20 mouse cellular contexts compared by ENCODE assay signal in genomic region chr11:60162547-60162946, GRCm38 (mm10). TPM values are rescaled to one million over a fixed set of nuclear protein-coding genes. Genes with fewer than 3 reads are reported as not detected.
DNase-seq lines count a peak whose midpoint lies in the region; ATAC-seq and TF ChIP-seq lines count a peak whose summit lies in the region.
"Had no signal": no experiment of that assay in that cellular context is flagged by ENCODE, and none has a peak within 500 bp of the region (broad histone marks: within the 10 kb centered on the region; RNA-seq: fewer than 3 reads in every experiment).

No protein-coding gene starts in this region.

- H3K9ac ChIP-seq in forebrain, postnatal 0 days: no peak overlapping the region
- no peak overlapping the region for H3K9ac ChIP-seq in forebrain, embryonic 11.5 days (ENCODE audit: low read length)
- H3K9ac ChIP-seq in intestine, embryonic 15.5 days: no peak overlapping the region
- H3K9ac ChIP-seq in intestine, postnatal 0 days (ENCODE audit: low read depth, low read length): no peak overlapping the region
- no peak overlapping the region for H3K9ac ChIP-seq in midbrain, embryonic 15.5 days
- H3K9ac ChIP-seq in midbrain, postnatal 0 days (replicated peaks; ENCODE audit: low read length, poor library complexity, severe bottlenecking): no peak overlapping the region
- H3K9ac ChIP-seq: heart, embryonic 15.5 days had no signal

- TF ChIP-seq CTCF in forebrain, postnatal 0 days (IDR thresholded peaks at IDR 0.05; ENCODE audit: low read depth): no peak
- no peak for TF ChIP-seq CTCF in intestine, postnatal 0 days (IDR thresholded peaks at IDR 0.05; ENCODE audit: low read depth)
- TF ChIP-seq CTCF in midbrain, postnatal 0 days (IDR thresholded peaks at IDR 0.05): no peak

- no peak overlapping the region for H3K4me3 ChIP-seq in forebrain, postnatal 0 days (ENCODE audit: low read depth, low read length)
- H3K4me3 ChIP-seq in forebrain, embryonic 11.5 days (ENCODE audit: low read depth, low read length): no peak overlapping the region
- H3K4me3 ChIP-seq in intestine, embryonic 15.5 days (replicated peaks): no peak overlapping the region
- H3K4me3 ChIP-seq in intestine, postnatal 0 days (ENCODE audit: low read depth, low read length): no peak overlapping the region
- H3K4me3 ChIP-seq in midbrain, embryonic 15.5 days: no peak overlapping the region
- H3K4me3 ChIP-seq in midbrain, postnatal 0 days (ENCODE audit: low read depth, low read length): no peak overlapping the region
- H3K4me3 ChIP-seq: embryonic facial prominence, embryonic 10.5 days; heart, embryonic 10.5 days; heart, embryonic 15.5 days had no signal

- H3K36me3 ChIP-seq in forebrain, postnatal 0 days (ENCODE audit: insufficient read depth): no peaks in the 10 kb centered on the region
- no peaks in the 10 kb centered on the region; the same call in 1 of the 2 replicates for H3K36me3 ChIP-seq in forebrain, embryonic 11.5 days (ENCODE audit: control insufficient read depth, insufficient read depth, low read length)
- no peaks in the 10 kb centered on the region for H3K36me3 ChIP-seq in intestine, embryonic 15.5 days
- peaks cover 7% of the 10 kb centered on the region; the same call in 1 of the 2 replicates for H3K36me3 ChIP-seq in intestine, postnatal 0 days (ENCODE audit: control insufficient read depth, insufficient read depth)
- no peaks in the 10 kb centered on the region for H3K36me3 ChIP-seq in midbrain, embryonic 15.5 days (replicated peaks)
- no peaks in the 10 kb centered on the region for H3K36me3 ChIP-seq in midbrain, postnatal 0 days (ENCODE audit: insufficient read depth, low read length)
- H3K36me3 ChIP-seq: heart, embryonic 15.5 days had no signal

- H3K4me2 ChIP-seq in forebrain, postnatal 0 days (ENCODE audit: low read depth): no peak overlapping the region
- H3K4me2 ChIP-seq in forebrain, embryonic 11.5 days (ENCODE audit: low read depth, low read length, severe bottlenecking): no peak overlapping the region
- H3K4me2 ChIP-seq in intestine, embryonic 15.5 days (replicated peaks): no peak overlapping the region
- H3K4me2 ChIP-seq in intestine, postnatal 0 days (replicated peaks; ENCODE audit: low read depth): no peak overlapping the region
- H3K4me2 ChIP-seq in midbrain, embryonic 15.5 days: no peak overlapping the region
- H3K4me2 ChIP-seq in midbrain, postnatal 0 days (ENCODE audit: low read depth, low read length, poor library complexity, severe bottlenecking): no peak overlapping the region
- H3K4me2 ChIP-seq: heart, embryonic 15.5 days had no signal

- WGBS in forebrain, postnatal 0 days: 90% methylated on average over 1 of the region's 1 CpGs
- 93% methylated on average over 1 of the region's 1 CpGs for WGBS in forebrain, embryonic 11.5 days
- WGBS in intestine, embryonic 15.5 days: 81% methylated on average over 1 of the region's 1 CpGs
- WGBS in intestine, postnatal 0 days: 79% methylated on average over 1 of the region's 1 CpGs
- 88% methylated on average over 1 of the region's 1 CpGs for WGBS in midbrain, embryonic 15.5 days
- 88% methylated on average over 1 of the region's 1 CpGs for WGBS in midbrain, postnatal 0 days

- peak; percentile 48 for DNase-seq in adrenal gland, adult 2 months
- no peak for DNase-seq in adrenal gland, postnatal 10 days
- no peak for DNase-seq in forebrain, postnatal 0 days
- DNase-seq in forebrain, embryonic 11.5 days (ENCODE audit: low spot score): no peak
- DNase-seq in midbrain, postnatal 0 days (ENCODE audit: low spot score): no peak
- DNase-seq: adrenal gland, postnatal 25 days; B cell, adult 2 months; cerebellum, adult 2 months; cerebellum, postnatal 10 days; gastrocnemius, postnatal 36 days; heart, adult 11 months had no signal

- H3K27ac ChIP-seq in forebrain, postnatal 0 days (ENCODE audit: low read depth, low read length): peak overlapping the region; percentile 21; the same call in 1 of the 2 replicates
- H3K27ac ChIP-seq in forebrain, embryonic 11.5 days (ENCODE audit: low read depth, low read length): no peak overlapping the region
- H3K27ac ChIP-seq in intestine, embryonic 15.5 days: 0 out of 2 replicates have a peak overlapping the region, but pooled peaks have one; percentile 23
- H3K27ac ChIP-seq in intestine, postnatal 0 days (ENCODE audit: low read depth, low read length): no peak overlapping the region
- H3K27ac ChIP-seq in midbrain, embryonic 15.5 days: peak overlapping the region; percentile 76; the same call in 1 of the 2 replicates
- H3K27ac ChIP-seq in midbrain, postnatal 0 days (ENCODE audit: low read depth, low read length): no peak overlapping the region; the same call in 1 of the 2 replicates
- H3K27ac ChIP-seq: embryonic facial prominence, embryonic 10.5 days; heart, embryonic 15.5 days had no signal

- H3K4me1 ChIP-seq in forebrain, postnatal 0 days (ENCODE audit: insufficient read depth): peaks cover 24% of the 10 kb centered on the region; the same call in 1 of the 2 replicates
- H3K4me1 ChIP-seq in forebrain, embryonic 11.5 days (replicated peaks; ENCODE audit: control insufficient read depth, insufficient read depth, low read length): peaks cover 12% of the 10 kb centered on the region; the same call in 1 of the 2 replicates
- H3K4me1 ChIP-seq in intestine, embryonic 15.5 days (replicated peaks): peaks cover 43% of the 10 kb centered on the region
- no peaks in the 10 kb centered on the region for H3K4me1 ChIP-seq in intestine, postnatal 0 days (replicated peaks; ENCODE audit: control insufficient read depth, insufficient read depth, low read length)
- peaks cover 76% of the 10 kb centered on the region for H3K4me1 ChIP-seq in midbrain, embryonic 15.5 days
- H3K4me1 ChIP-seq in midbrain, postnatal 0 days (ENCODE audit: insufficient read depth, low read length): peaks cover 40% of the 10 kb centered on the region

- H3K27me3 ChIP-seq in forebrain, postnatal 0 days (ENCODE audit: insufficient read depth, low read length): no peaks in the 10 kb centered on the region
- H3K27me3 ChIP-seq in forebrain, embryonic 11.5 days (ENCODE audit: control insufficient read depth, insufficient read depth, low read length): no peaks in the 10 kb centered on the region
- H3K27me3 ChIP-seq in intestine, embryonic 15.5 days (replicated peaks): no peaks in the 10 kb centered on the region
- no peaks in the 10 kb centered on the region for H3K27me3 ChIP-seq in intestine, postnatal 0 days (replicated peaks; ENCODE audit: control insufficient read depth, insufficient read depth, low read length)
- H3K27me3 ChIP-seq in midbrain, embryonic 15.5 days (replicated peaks): no peaks in the 10 kb centered on the region
- H3K27me3 ChIP-seq in midbrain, postnatal 0 days (ENCODE audit: insufficient read depth, low read length): no peaks in the 10 kb centered on the region
- H3K27me3 ChIP-seq: heart, embryonic 15.5 days had no signal

- H3K9me3 ChIP-seq in forebrain, postnatal 0 days (ENCODE audit: low read length): no peaks in the 10 kb centered on the region
- no peaks in the 10 kb centered on the region for H3K9me3 ChIP-seq in forebrain, embryonic 11.5 days (ENCODE audit: control insufficient read depth, low read length)
- H3K9me3 ChIP-seq in intestine, embryonic 15.5 days: no peaks in the 10 kb centered on the region
- no peaks in the 10 kb centered on the region for H3K9me3 ChIP-seq in intestine, postnatal 0 days (ENCODE audit: control insufficient read depth)
- H3K9me3 ChIP-seq in midbrain, embryonic 15.5 days: no peaks in the 10 kb centered on the region
- no peaks in the 10 kb centered on the region for H3K9me3 ChIP-seq in midbrain, postnatal 0 days (ENCODE audit: low read length)
- H3K9me3 ChIP-seq: embryonic facial prominence, embryonic 10.5 days; G1E; heart, embryonic 10.5 days; heart, embryonic 15.5 days had no signal

- ATAC-seq in forebrain, postnatal 0 days: no peak
- no peak for ATAC-seq in forebrain, embryonic 11.5 days (replicated peaks; ENCODE audit: low FRiP score)
- no peak for ATAC-seq in intestine, embryonic 15.5 days
- ATAC-seq in intestine, postnatal 0 days: no peak
- no peak for ATAC-seq in midbrain, embryonic 15.5 days (replicated peaks)
- ATAC-seq in midbrain, postnatal 0 days (ENCODE audit: low FRiP score): no peak
- ATAC-seq: CD4-positive, CD25-positive, alpha-beta regulatory T cell, adult 4 months; hindbrain, embryonic 16.5 days had no signal

RNA-seq across cellular contexts. Expression of gene Rai1, which starts 57.7 kb away (rescaled TPM):
- 10 to 100 TPM; 41.4 to 46.7 TPM for total RNA-seq in adrenal gland, adult 2 months (2021)
- polyA plus RNA-seq in adrenal gland, adult 2 months (2012; rRNA removed): 72.1 and 82.5 TPM in 2 replicates
- total RNA-seq in adrenal gland, postnatal 10 days (2021): 10 to 100 TPM; 34.8 to 53.0 TPM
- 50.9 and 60.7 TPM in 2 replicates for total RNA-seq in forebrain, postnatal 0 days (2014; rRNA removed)
- polyA plus RNA-seq in forebrain, postnatal 0 days (2015; fragmentation: Nextera tagmentation; extraction: Ambion mirVana): 16.6 and 21.2 TPM in 2 replicates
- polyA plus RNA-seq in forebrain, embryonic 11.5 days (2014; fragmentation: Nextera tagmentation; extraction: Ambion mirVana): 28.5 and 36.4 TPM in 2 replicates
- 18.2 and 18.5 TPM in 2 replicates for polyA plus RNA-seq in intestine, embryonic 15.5 days (2015; fragmentation: Nextera tagmentation; extraction: Ambion mirVana)
- 10.1 and 10.6 TPM in 2 replicates for polyA plus RNA-seq in intestine, postnatal 0 days (2015; fragmentation: Nextera tagmentation; extraction: Ambion mirVana)
- polyA plus RNA-seq in midbrain, embryonic 15.5 days (2015; fragmentation: Nextera tagmentation; extraction: Ambion mirVana): 34.2 and 34.7 TPM in 2 replicates
- total RNA-seq in midbrain, postnatal 0 days (2014; rRNA removed): 50.7 and 66.8 TPM in 2 replicates
- polyA plus RNA-seq in midbrain, postnatal 0 days (2015; fragmentation: Nextera tagmentation; extraction: Ambion mirVana): 20.1 and 22.0 TPM in 2 replicates

RNA-seq across cellular contexts. Expression of gene Srebf1, which starts 59.8 kb away (rescaled TPM):
- 100 to 1,000 TPM; 201 to 250 TPM for total RNA-seq in adrenal gland, adult 2 months (2021)
- polyA plus RNA-seq in adrenal gland, adult 2 months (2012; rRNA removed): 661 and 745 TPM in 2 replicates
- total RNA-seq in adrenal gland, postnatal 10 days (2021): 100 to 1,000 TPM; 126 to 185 TPM
- total RNA-seq in forebrain, postnatal 0 days (2014; rRNA removed): 56.2 and 70.7 TPM in 2 replicates
- 28.9 and 32.8 TPM in 2 replicates for polyA plus RNA-seq in forebrain, postnatal 0 days (2015; fragmentation: Nextera tagmentation; extraction: Ambion mirVana)
- 63.9 and 68.7 TPM in 2 replicates for polyA plus RNA-seq in forebrain, embryonic 11.5 days (2014; fragmentation: Nextera tagmentation; extraction: Ambion mirVana)
- polyA plus RNA-seq in intestine, embryonic 15.5 days (2015; fragmentation: Nextera tagmentation; extraction: Ambion mirVana): 89.5 and 108 TPM in 2 replicates
- 86.9 and 88.1 TPM in 2 replicates for polyA plus RNA-seq in intestine, postnatal 0 days (2015; fragmentation: Nextera tagmentation; extraction: Ambion mirVana)
- 37.0 and 38.3 TPM in 2 replicates for polyA plus RNA-seq in midbrain, embryonic 15.5 days (2015; fragmentation: Nextera tagmentation; extraction: Ambion mirVana)
- 77.1 and 96.5 TPM in 2 replicates for total RNA-seq in midbrain, postnatal 0 days (2014; rRNA removed)
- polyA plus RNA-seq in midbrain, postnatal 0 days (2015; fragmentation: Nextera tagmentation; extraction: Ambion mirVana): 34.5 and 38.1 TPM in 2 replicates

Comparison
In these comparisons a context has a peak if more than half of its experiments do, and no peak if none do; other contexts are left out.
1. H3K27ac ChIP-seq: peak in forebrain, postnatal 0 days (single experiment), intestine, embryonic 15.5 days (single experiment) and midbrain, embryonic 15.5 days (single experiment); none in forebrain, embryonic 11.5 days (single experiment), intestine, postnatal 0 days (single experiment) and midbrain, postnatal 0 days (single experiment).